Mouse (Mus musculus) liver, adult 2 months (tissue): Measurements from ENCODE around the gene 1700037H04Rik.

Experiments
- CTCF ChIP-seq: fragments of 200-500 bp; IDR thresholded peaks from 2 replicates; pipeline ENCODE4 v1.5.1; 2011; ENCODE audit warnings: low read depth, low read length, control low read depth
- POLR2A ChIP-seq: fragments of 200-500 bp; IDR thresholded peaks from 2 replicates; pipeline ENCODE4 v1.6.1; 2011; ENCODE audit warnings: low read length, control low read depth; ENCODE audit not compliant: insufficient read depth; ENCODE audit errors: extremely low read depth

DNA sequence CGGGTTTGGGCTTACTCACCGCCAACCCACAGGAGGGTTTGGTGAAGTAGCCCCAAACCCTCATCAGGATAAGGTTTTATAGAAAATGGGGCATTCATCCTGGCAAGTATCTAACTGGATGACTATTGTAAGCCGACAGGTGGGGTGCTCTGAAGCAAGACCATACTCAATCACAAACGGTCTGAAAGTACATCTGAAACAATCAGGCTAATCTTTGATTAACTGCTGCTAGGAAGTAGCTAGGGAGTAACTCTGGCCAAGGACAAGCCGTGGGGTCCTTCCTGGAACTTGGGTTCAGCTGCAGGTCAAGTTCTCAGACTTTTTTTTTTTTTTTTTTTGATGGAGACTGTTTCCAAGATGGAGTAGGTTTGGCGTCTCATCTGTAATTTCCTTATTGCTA is 8.1 kb upstream of the 1700037H04Rik start:
- TF ChIP-seq POLR2A (no peak), CTCF (no peak)
